Mouse (Mus musculus): ENCODE results near the gene Coro7. TPM values are rescaled to one million over a fixed set of nuclear protein-coding genes. Genes with fewer than 3 reads are reported as not detected.

Coro7 gene
- polyA plus RNA-seq, 1 experiment, result 6.0 TPM

GRCm38 (mm10) chr16:4605514-4606131 lies 74.0 kb downstream of the Coro7 start:
- no peak overlapping the region for H3K4me3 ChIP-seq (ENCODE audit: insufficient read depth, poor library complexity, severe bottlenecking)

GRCm38 (mm10) chr16:4604293-4604837 lies 75.2 kb downstream of the Coro7 start:
- Histone ChIP-seq H3K79me2 (ENCODE audit: control insufficient read depth, insufficient read depth) (peaks cover 100% of the 10 kb centered on the region), H3ac (ENCODE audit: control insufficient read depth, insufficient read length, low read depth) (no peak overlapping the region), H3K4me3 (ENCODE audit: insufficient read depth, poor library complexity, severe bottlenecking) (no peak overlapping the region), H3K27me3 (ENCODE audit: control insufficient read depth, insufficient read depth, insufficient read length) (no peaks in the 10 kb centered on the region), H3K36me3 (ENCODE audit: control insufficient read depth, insufficient read depth) (peaks cover 14% of the 10 kb centered on the region), H3K79me3 (ENCODE audit: low read depth) (peaks cover 91% of the 10 kb centered on the region)
- TF ChIP-seq MYOD1 (IDR thresholded peaks at IDR 0.05; ENCODE audit: control insufficient read depth, insufficient read length, low read depth) (no peak), FOSL1 (IDR thresholded peaks at IDR 0.05; ENCODE audit: insufficient read depth, low read length, poor library complexity, severe bottlenecking) (no peak), MAX (IDR thresholded peaks at IDR 0.05) (no peak), CTCF (IDR thresholded peaks at IDR 0.05; ENCODE audit: control insufficient read depth, insufficient read depth, insufficient read length) (no peak), MYOG (IDR thresholded peaks at IDR 0.05; ENCODE audit: control insufficient read depth, extremely low read depth, insufficient read length) (no peak), USF1 (IDR thresholded peaks at IDR 0.05; ENCODE audit: low read depth) (no peak), CEBPB (IDR thresholded peaks at IDR 0.05; ENCODE audit: low read depth) (no peak)

More at GRCm38 (mm10) chr16:4605514-4606131, 74.0 kb downstream of the Coro7 start:
- Histone ChIP-seq H3K79me3 (ENCODE audit: low read depth) (peaks cover 79% of the 10 kb centered on the region), H3K27me3 (ENCODE audit: control insufficient read depth, insufficient read depth, insufficient read length) (no peaks in the 10 kb centered on the region), H3ac (ENCODE audit: control insufficient read depth, insufficient read length, low read depth) (no peak overlapping the region), H3K36me3 (ENCODE audit: control insufficient read depth, insufficient read depth) (peaks cover 22% of the 10 kb centered on the region), H3K79me2 (ENCODE audit: control insufficient read depth, insufficient read depth) (peaks cover 97% of the 10 kb centered on the region)
- TF ChIP-seq MAX (IDR thresholded peaks at IDR 0.05) (no peak), CEBPB (IDR thresholded peaks at IDR 0.05; ENCODE audit: low read depth) (no peak), USF1 (IDR thresholded peaks at IDR 0.05; ENCODE audit: low read depth) (no peak), CTCF (IDR thresholded peaks at IDR 0.05; ENCODE audit: control insufficient read depth, insufficient read depth, insufficient read length) (no peak), MYOG (IDR thresholded peaks at IDR 0.05; ENCODE audit: control insufficient read depth, extremely low read depth, insufficient read length) (no peak), FOSL1 (IDR thresholded peaks at IDR 0.05; ENCODE audit: insufficient read depth, low read length, poor library complexity, severe bottlenecking) (no peak), MYOD1 (IDR thresholded peaks at IDR 0.05; ENCODE audit: control insufficient read depth, insufficient read length, low read depth) (no peak)

GRCm38 (mm10) chr16:4603453-4603837 lies 76.1 kb downstream of the Coro7 start:
- H3K27me3 ChIP-seq (ENCODE audit: control insufficient read depth, insufficient read depth, insufficient read length), result no peaks in the 10 kb centered on the region
- peaks cover 94% of the 10 kb centered on the region for H3K79me3 ChIP-seq (ENCODE audit: low read depth)
- peaks cover 8% of the 10 kb centered on the region for H3K36me3 ChIP-seq (ENCODE audit: control insufficient read depth, insufficient read depth)
- TF ChIP-seq USF1 (IDR thresholded peaks at IDR 0.05; ENCODE audit: low read depth), result no peak
- TF ChIP-seq MAX (IDR thresholded peaks at IDR 0.05), result no peak
- no peak for TF ChIP-seq CTCF (IDR thresholded peaks at IDR 0.05; ENCODE audit: control insufficient read depth, insufficient read depth, insufficient read length)
- TF ChIP-seq CEBPB (IDR thresholded peaks at IDR 0.05; ENCODE audit: low read depth), result no peak
- TF ChIP-seq MYOD1 (IDR thresholded peaks at IDR 0.05; ENCODE audit: control insufficient read depth, insufficient read length, low read depth), result no peak
- TF ChIP-seq FOSL1 (IDR thresholded peaks at IDR 0.05; ENCODE audit: insufficient read depth, low read length, poor library complexity, severe bottlenecking), result no peak
- no peak for TF ChIP-seq MYOG (IDR thresholded peaks at IDR 0.05; ENCODE audit: control insufficient read depth, extremely low read depth, insufficient read length)
- no peak overlapping the region for H3K4me3 ChIP-seq (ENCODE audit: insufficient read depth, poor library complexity, severe bottlenecking)
- peaks cover 100% of the 10 kb centered on the region for H3K79me2 ChIP-seq (ENCODE audit: control insufficient read depth, insufficient read depth)
- no peak overlapping the region for H3ac ChIP-seq (ENCODE audit: control insufficient read depth, insufficient read length, low read depth)

- Histone ChIP-seq H3K79me2 (ENCODE audit: control insufficient read depth, insufficient read depth) (peaks cover 100% of the 10 kb centered on the region), H3K27me3 (ENCODE audit: control insufficient read depth, insufficient read depth, insufficient read length) (no peaks in the 10 kb centered on the region), H3ac (ENCODE audit: control insufficient read depth, insufficient read length, low read depth) (no peak overlapping the region), H3K79me3 (ENCODE audit: low read depth) (peaks cover 94% of the 10 kb centered on the region), H3K36me3 (ENCODE audit: control insufficient read depth, insufficient read depth) (peaks cover 10% of the 10 kb centered on the region), H3K4me3 (ENCODE audit: insufficient read depth, poor library complexity, severe bottlenecking) (no peak overlapping the region)
- TF ChIP-seq CEBPB (IDR thresholded peaks at IDR 0.05; ENCODE audit: low read depth) (no peak), MYOG (IDR thresholded peaks at IDR 0.05; ENCODE audit: control insufficient read depth, extremely low read depth, insufficient read length) (no peak), MAX (IDR thresholded peaks at IDR 0.05) (no peak), CTCF (IDR thresholded peaks at IDR 0.05; ENCODE audit: control insufficient read depth, insufficient read depth, insufficient read length) (no peak)
These were observed 76.7 kb downstream of the Coro7 start for GRCm38 (mm10) chr16:4602766-4603452.

- Histone ChIP-seq H3K36me3 (ENCODE audit: control insufficient read depth, insufficient read depth) (peaks cover 13% of the 10 kb centered on the region), H3K27me3 (ENCODE audit: control insufficient read depth, insufficient read depth, insufficient read length) (no peaks in the 10 kb centered on the region), H3K79me2 (ENCODE audit: control insufficient read depth, insufficient read depth) (peaks cover 100% of the 10 kb centered on the region), H3K4me3 (ENCODE audit: insufficient read depth, poor library complexity, severe bottlenecking) (no peak overlapping the region), H3ac (ENCODE audit: control insufficient read depth, insufficient read length, low read depth) (no peak overlapping the region), H3K79me3 (ENCODE audit: low read depth) (peaks cover 95% of the 10 kb centered on the region)
- TF ChIP-seq USF1 (IDR thresholded peaks at IDR 0.05; ENCODE audit: low read depth), result no peak
- no peak for TF ChIP-seq MAX (IDR thresholded peaks at IDR 0.05)
- TF ChIP-seq FOSL1 (IDR thresholded peaks at IDR 0.05; ENCODE audit: insufficient read depth, low read length, poor library complexity, severe bottlenecking), result no peak
- no peak for TF ChIP-seq MYOG (IDR thresholded peaks at IDR 0.05; ENCODE audit: control insufficient read depth, extremely low read depth, insufficient read length)
These were observed 77.4 kb downstream of the Coro7 start for GRCm38 (mm10) chr16:4602189-4602588.
